Mouse (Mus musculus) hindbrain, embryonic 12.5 days (tissue): Measurements from ENCODE around the gene Gm11034. TPM values are rescaled to one million over a fixed set of nuclear protein-coding genes. Genes with fewer than 3 reads are reported as not detected.

Experiments used
- ATAC-seq: fragments of 200-750 bp; cut with Nextera tagmentation; 2 replicates; pipeline ENCODE4 v1.8.0; 2017; ENCODE audit warnings: moderate TSS enrichment; ENCODE audit not compliant: low FRiP score
- H3K27ac ChIP-seq: fragments of 300-500 bp; sonication (generic); 2 replicates; pipeline ENCODE4 v1.5.1; 2016; ENCODE audit warnings: mild to moderate bottlenecking
- H3K27me3 ChIP-seq: fragments of 300-500 bp; sonication (generic); 2 replicates; pipeline ENCODE4 v1.6.1; 2016; ENCODE audit warnings: mild to moderate bottlenecking
- H3K36me3 ChIP-seq: fragments of 300-500 bp; sonication (generic); 2 replicates; pipeline ENCODE4 v1.6.1; 2016; ENCODE audit warnings: mild to moderate bottlenecking
- H3K4me1 ChIP-seq: fragments of 300-500 bp; sonication (generic); 2 replicates; pipeline ENCODE4 v1.6.1; 2016
- H3K4me2 ChIP-seq: fragments of 300-500 bp; sonication (generic); replicated peaks from 2 replicates; pipeline ENCODE4 v1.6.1; 2016; ENCODE audit warnings: mild to moderate bottlenecking
- H3K4me3 ChIP-seq: fragments of 300-500 bp; sonication (generic); 2 replicates; pipeline ENCODE4 v1.5.1; 2016; ENCODE audit warnings: mild to moderate bottlenecking
- H3K9ac ChIP-seq: fragments of 300-500 bp; sonication (generic); 2 replicates; pipeline ENCODE4 v1.6.1; 2016; ENCODE audit warnings: mild to moderate bottlenecking, moderate library complexity
- H3K9me3 ChIP-seq: fragments of 300-500 bp; sonication (generic); replicated peaks from 2 replicates; pipeline ENCODE4 v1.6.1; 2016; ENCODE audit warnings: mild to moderate bottlenecking
- WGBS: fragments of 180-500 bp; shearing (Covaris S2); methylation state at CpG from one replicate; pipeline ENCODE4 v1.1.7; 2016; 5-methylcytosine and 5-hydroxymethylcytosine counted together
- polyA plus RNA-seq: library from polyadenylated mRNA; unstranded; fragments of >200 nt; fragmentation: Nextera tagmentation; extraction: Ambion mirVana; gene quantifications from 2 replicates; pipeline ENCODE4 v1.2.1, GENCODE M21; 2016

The Gm11034 gene
- polyA plus RNA-seq, 1 experiment from 2014 or later: not detected

GRCm38 (mm10) chr8:72239499-72240402, 26.3 kb upstream of the Gm11034 start, which contains the start of gene Ap1m1:
TSS of gene Ap1m1 (plus strand) at chr8:72240018.
- H3K4me1 ChIP-seq: peaks cover 18% of the 10 kb centered on the region
- H3K4me2 ChIP-seq: peak within 1 kb of the TSS; percentile 75
- H3K9me3 ChIP-seq: no peaks in the 10 kb centered on the region
- peak within 1 kb of the TSS; percentile 68 for H3K4me3 ChIP-seq
- H3K27me3 ChIP-seq: no peaks in the 10 kb centered on the region
- under 1% methylated on average over 54 of the region's 54 CpGs for WGBS
- peak within 1 kb of the TSS; percentile 97 for H3K27ac ChIP-seq
- H3K9ac ChIP-seq: peak within 1 kb of the TSS; percentile 64
- peaks cover 14% of the 10 kb centered on the region for H3K36me3 ChIP-seq
- peak; percentile 97 for ATAC-seq

- Histone ChIP-seq H3K9ac (no peak overlapping the region), H3K4me3 (no peak overlapping the region), H3K4me2 (no peak overlapping the region), H3K9me3 (no peaks in the 10 kb centered on the region), H3K27ac (no peak overlapping the region), H3K27me3 (no peaks in the 10 kb centered on the region), H3K4me1 (peaks cover 11% of the 10 kb centered on the region), H3K36me3 (peaks cover 28% of the 10 kb centered on the region)
- WGBS: 91% methylated on average over 5 of the region's 5 CpGs
- no peak for ATAC-seq
Measured at GRCm38 (mm10) chr8:72222656-72223055, 9.2 kb upstream of the Gm11034 start.

DNA sequence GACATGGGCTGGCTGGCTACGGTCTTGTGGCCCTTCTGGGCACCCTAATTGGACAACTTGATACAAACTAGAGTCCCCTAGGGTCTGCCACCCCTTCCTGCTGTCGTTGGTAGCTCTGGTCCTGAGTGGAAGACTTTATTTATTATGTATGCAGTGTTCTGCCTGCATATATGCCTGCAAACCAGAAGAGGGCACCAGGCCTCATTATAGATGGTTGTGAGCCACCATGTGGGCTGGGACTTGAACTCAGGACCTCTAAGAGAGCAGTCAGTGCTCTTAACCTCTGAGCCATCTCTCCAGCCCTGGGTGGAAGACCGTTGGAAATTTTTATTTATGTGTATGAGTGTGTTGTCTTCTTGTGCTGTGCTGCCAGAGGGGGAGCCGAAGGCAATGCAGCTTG, 7.3 kb upstream of the Gm11034 start:
- Histone ChIP-seq H3K9ac (0 out of 2 replicates have a peak overlapping the region, but pooled peaks have one; percentile 77), H3K9me3 (no peaks in the 10 kb centered on the region), H3K4me1 (peaks cover 11% of the 10 kb centered on the region), H3K4me3 (peak overlapping the region; percentile 82), H3K36me3 (peaks cover 28% of the 10 kb centered on the region), H3K27me3 (0 out of 2 replicates have a peak, but pooled peaks cover 4% of the 10 kb centered on the region), H3K4me2 (peak overlapping the region; percentile 70), H3K27ac (no peak overlapping the region)
- ATAC-seq: no peak
- WGBS: 82% methylated on average over 4 of the region's 4 CpGs

DNA sequence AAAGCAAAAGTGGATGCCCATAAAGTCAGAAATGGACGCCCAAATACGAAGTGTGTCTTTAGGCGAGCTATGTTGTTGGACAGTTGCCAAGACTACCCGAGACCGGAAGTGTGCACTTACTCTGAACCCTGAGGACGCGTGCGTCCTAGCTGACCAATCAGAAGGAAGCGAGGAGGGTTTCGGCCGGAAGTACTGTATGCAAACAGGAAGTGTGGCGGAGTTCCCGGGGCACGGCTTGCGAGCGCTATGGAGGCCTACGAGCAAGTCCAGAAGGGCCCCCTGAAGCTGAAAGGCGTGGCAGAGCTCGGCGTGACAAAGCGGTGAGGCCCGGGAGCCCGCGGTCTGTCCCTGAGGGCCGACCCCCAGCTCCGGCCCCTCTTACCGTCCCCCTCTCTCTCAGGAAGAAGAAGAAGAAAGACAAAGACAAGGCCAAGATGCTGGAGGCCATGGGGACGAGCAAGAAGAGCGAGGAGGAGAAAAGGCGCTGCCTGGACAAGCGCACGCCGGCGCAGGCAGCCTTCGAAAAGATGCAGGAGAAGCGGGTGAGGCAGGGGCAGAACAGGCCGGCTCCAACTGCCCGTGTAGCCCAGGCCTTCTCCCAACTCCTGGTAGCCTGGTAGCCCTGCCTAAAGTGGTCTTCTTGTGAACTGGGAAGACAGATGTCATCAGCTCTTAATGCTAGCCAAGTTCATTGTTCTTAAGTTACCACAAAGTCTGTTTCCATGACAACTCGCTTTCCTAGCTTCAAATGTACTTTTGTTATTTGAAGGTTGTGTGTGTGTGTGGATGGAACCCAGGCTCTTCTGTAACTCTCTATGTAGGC, 6.3 kb upstream of the Gm11034 start, which contains the start of gene Fam32a:
Gene Fam32a, plus strand, starts transcription at position 190 of the 823 bp plus-strand sequence.
- Histone ChIP-seq H3K4me1 (peaks cover 11% of the 10 kb centered on the region), H3K27ac (peak within 1 kb of the TSS; percentile 77)
- 13% methylated on average over 39 of the region's 39 CpGs for WGBS

DNA sequence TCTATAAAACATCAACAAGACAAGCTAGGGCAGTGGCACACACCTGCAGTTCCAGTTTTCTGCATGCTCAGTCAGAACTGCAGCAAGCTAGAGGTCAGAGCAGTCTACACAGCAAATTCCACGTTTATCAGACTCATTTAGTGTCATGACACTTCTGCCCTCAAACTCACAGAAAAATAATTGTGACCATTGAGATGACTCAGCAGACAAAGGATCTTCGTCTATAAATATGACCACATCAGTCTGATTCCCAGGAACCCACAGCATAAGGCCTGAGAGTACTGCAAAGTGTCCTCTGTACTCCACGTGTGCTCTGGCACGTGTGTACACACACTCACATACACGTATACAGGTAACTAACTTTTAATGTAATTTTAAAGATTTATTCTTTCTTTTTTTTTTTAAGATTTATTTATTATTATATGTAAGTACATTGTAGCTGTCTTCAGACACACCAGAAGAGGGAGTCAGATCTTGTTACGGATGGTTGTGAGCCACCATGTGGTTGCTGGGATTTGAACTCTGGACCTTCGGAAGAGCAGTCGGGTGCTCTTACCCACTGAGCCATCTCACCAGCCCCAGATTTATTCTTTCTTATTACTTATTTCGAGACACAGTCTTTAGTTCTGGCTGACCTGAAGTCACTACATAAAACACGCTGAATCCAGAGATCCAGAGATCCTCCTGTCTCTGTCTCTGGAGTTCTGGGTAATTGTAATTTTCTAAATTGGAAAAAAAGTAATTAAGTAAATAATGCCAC, 5.5 kb upstream of the Gm11034 start:
- no peak overlapping the region for H3K27ac ChIP-seq
- peak; percentile 54 for ATAC-seq
- H3K4me3 ChIP-seq: peak overlapping the region; percentile 82
- no peaks in the 10 kb centered on the region for H3K9me3 ChIP-seq
- H3K36me3 ChIP-seq: peaks cover 27% of the 10 kb centered on the region
- H3K4me1 ChIP-seq: peaks cover 11% of the 10 kb centered on the region
- peaks cover 10% of the 10 kb centered on the region; the same call in 1 of the 2 replicates for H3K27me3 ChIP-seq
- WGBS: 84% methylated on average over 10 of the region's 10 CpGs
- no peak overlapping the region for H3K9ac ChIP-seq
- H3K4me2 ChIP-seq: peak overlapping the region; percentile 70

More for the DNA sequence above, 6.3 kb upstream of the Gm11034 start, which contains the start of gene Fam32a:
- H3K9me3 ChIP-seq: no peaks in the 10 kb centered on the region
- H3K36me3 ChIP-seq: peaks cover 28% of the 10 kb centered on the region
- H3K27me3 ChIP-seq: peaks cover 6% of the 10 kb centered on the region; the same call in 1 of the 2 replicates
- H3K9ac ChIP-seq: peak within 1 kb of the TSS; percentile 77
- ATAC-seq: peak; percentile 96
- H3K4me2 ChIP-seq: peak within 1 kb of the TSS; percentile 70
- H3K4me3 ChIP-seq: peak within 1 kb of the TSS; percentile 82

DNA sequence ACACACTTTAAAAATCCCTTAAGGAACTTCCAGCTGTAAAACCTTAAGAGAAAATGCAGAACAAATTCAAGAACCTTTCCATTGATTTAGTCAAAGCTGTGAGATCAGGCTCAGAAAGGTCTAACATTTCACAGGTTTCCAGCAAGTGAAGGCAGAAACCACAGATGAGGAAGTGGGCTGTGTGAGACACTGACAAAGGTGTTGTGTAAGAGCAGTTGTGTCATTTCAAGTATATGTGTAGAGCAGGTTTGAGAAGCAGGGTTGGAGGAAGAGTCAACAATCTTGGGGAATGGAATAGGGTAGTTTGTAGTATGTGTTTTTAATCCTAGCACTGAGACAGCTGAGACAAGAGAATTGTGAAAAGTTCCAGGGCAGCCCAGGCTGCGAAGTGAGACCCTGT, 2.4 kb upstream of the Gm11034 start:
- Histone ChIP-seq H3K27me3 (peaks cover 10% of the 10 kb centered on the region; the same call in 1 of the 2 replicates), H3K9me3 (no peaks in the 10 kb centered on the region), H3K4me1 (peaks cover 8% of the 10 kb centered on the region), H3K27ac (no peak overlapping the region), H3K9ac (no peak overlapping the region), H3K4me3 (no peak overlapping the region), H3K4me2 (no peak overlapping the region), H3K36me3 (no peaks in the 10 kb centered on the region)
- 50% methylated on average over 1 of the region's 1 CpGs for WGBS
- no peak for ATAC-seq

DNA sequence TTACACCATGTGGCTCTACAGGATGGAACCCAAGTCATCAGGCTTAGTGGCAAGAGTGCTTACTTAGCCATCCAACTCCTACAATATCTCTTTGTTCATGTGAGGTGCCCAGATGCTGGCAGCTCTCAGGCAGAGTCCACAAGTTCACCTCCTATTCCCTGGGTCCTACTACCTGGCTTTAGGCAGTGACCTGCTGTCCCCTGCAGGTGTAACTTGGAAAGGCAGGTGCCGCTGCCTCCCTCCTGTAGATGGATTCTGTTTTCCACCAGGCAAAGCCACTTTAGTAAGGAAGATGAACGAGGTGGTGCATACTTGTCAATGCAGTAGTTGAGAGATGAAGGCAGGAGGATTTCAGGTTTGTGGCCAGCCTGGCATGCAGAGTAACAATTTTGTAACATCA, 1.6 kb upstream of the Gm11034 start:
- no peaks in the 10 kb centered on the region for H3K36me3 ChIP-seq
- H3K9ac ChIP-seq: no peak overlapping the region
- H3K4me3 ChIP-seq: no peak overlapping the region
- ATAC-seq: no peak
- no peaks in the 10 kb centered on the region for H3K9me3 ChIP-seq
- no peaks in the 10 kb centered on the region for H3K4me1 ChIP-seq
- no peak overlapping the region for H3K4me2 ChIP-seq
- 41% methylated on average over 2 of the region's 2 CpGs for WGBS
- peaks cover 10% of the 10 kb centered on the region; the same call in 1 of the 2 replicates for H3K27me3 ChIP-seq
- H3K27ac ChIP-seq: no peak overlapping the region

GRCm38 (mm10) chr8:72212751-72213150, 685 bp downstream of the Gm11034 start, which contains the start of gene Cib3:
TSS of gene Cib3 (minus strand) at chr8:72212837.
- Histone ChIP-seq H3K4me1 (no peaks in the 10 kb centered on the region), H3K36me3 (no peaks in the 10 kb centered on the region), H3K9ac (no peak within 1 kb of the TSS), H3K4me3 (no peak within 1 kb of the TSS), H3K27me3 (peaks cover 10% of the 10 kb centered on the region; the same call in 1 of the 2 replicates), H3K9me3 (no peaks in the 10 kb centered on the region), H3K27ac (no peak within 1 kb of the TSS), H3K4me2 (no peak within 1 kb of the TSS)
- ATAC-seq: no peak
- WGBS: 65% methylated on average over 4 of the region's 4 CpGs

DNA sequence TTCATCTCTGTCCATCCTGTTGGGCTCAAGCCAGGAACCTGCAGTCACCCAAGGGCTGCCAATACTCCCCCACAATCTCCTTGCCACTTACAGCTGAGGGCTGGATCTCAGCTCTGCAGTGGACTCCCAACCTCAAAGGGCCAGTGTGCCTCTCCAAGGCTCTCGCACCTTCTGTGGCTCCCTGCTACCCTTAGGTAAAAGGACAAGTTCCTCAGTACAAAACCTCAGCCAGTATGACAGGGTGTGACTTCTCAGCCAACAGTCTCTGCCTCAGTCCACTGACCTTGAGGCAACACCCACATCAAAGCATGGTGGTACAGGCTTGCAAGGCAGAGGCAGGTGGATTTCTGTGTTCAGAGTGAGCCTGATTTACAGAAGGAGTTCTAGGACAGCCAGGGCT, 1.6 kb downstream of the Gm11034 start:
- 96% methylated on average over 1 of the region's 1 CpGs for WGBS
- H3K9ac ChIP-seq: no peak overlapping the region
- H3K36me3 ChIP-seq: no peaks in the 10 kb centered on the region
- no peaks in the 10 kb centered on the region for H3K4me1 ChIP-seq
- no peak overlapping the region for H3K27ac ChIP-seq
- ATAC-seq: no peak
- no peak overlapping the region for H3K4me2 ChIP-seq
- H3K9me3 ChIP-seq: no peaks in the 10 kb centered on the region
- H3K27me3 ChIP-seq: peaks cover 6% of the 10 kb centered on the region; the same call in 1 of the 2 replicates
- no peak overlapping the region for H3K4me3 ChIP-seq

- no peak for ATAC-seq
- H3K4me3 ChIP-seq: no peak overlapping the region
- H3K27me3 ChIP-seq: peaks cover 6% of the 10 kb centered on the region; the same call in 1 of the 2 replicates
- H3K9me3 ChIP-seq: no peaks in the 10 kb centered on the region
- no peak overlapping the region for H3K4me2 ChIP-seq
- H3K4me1 ChIP-seq: no peaks in the 10 kb centered on the region
- no peak overlapping the region for H3K9ac ChIP-seq
- 63% methylated on average over 2 of the region's 2 CpGs for WGBS
- no peaks in the 10 kb centered on the region for H3K36me3 ChIP-seq
- H3K27ac ChIP-seq: no peak overlapping the region
Measured at GRCm38 (mm10) chr8:72210710-72211109, 2.7 kb downstream of the Gm11034 start.

DNA sequence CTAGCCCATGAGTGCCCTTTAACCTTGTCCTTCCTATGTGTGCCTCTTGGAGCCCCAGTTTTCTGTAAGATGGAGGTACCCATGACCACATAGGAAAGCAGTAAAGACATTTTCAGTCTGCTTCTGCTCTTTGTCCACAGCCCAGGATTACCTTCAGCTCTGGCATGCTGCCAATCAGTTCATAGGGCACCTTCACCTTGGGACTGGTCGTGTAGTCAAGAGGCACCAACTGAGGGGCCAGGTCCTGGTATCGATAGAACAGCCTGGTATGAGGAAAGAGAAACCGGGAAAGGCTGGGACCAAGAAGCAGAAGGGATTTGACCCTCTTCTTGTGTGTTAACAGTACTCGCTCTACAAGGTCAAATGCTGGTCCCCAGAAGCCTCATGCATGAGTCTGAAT, 3.2 kb downstream of the Gm11034 start:
- WGBS: 76% methylated on average over 4 of the region's 4 CpGs
- no peak for ATAC-seq
- Histone ChIP-seq H3K9ac (no peak overlapping the region), H3K4me3 (no peak overlapping the region), H3K27me3 (peaks cover 6% of the 10 kb centered on the region; the same call in 1 of the 2 replicates), H3K27ac (no peak overlapping the region), H3K4me2 (no peak overlapping the region), H3K36me3 (no peaks in the 10 kb centered on the region), H3K9me3 (no peaks in the 10 kb centered on the region), H3K4me1 (no peaks in the 10 kb centered on the region)
